Mouse (Mus musculus) bone marrow, adult 2 months (tissue): ENCODE measurements at regions not wholly inside any gene's neighbourhood (a gene's known extent, or its start where the extent isn't known, plus 50 kb on each side); places are given as distances from the start of the nearest gene placed in this dataset.

ENCODE experiments used
- CTCF ChIP-seq: fragments of 200-500 bp; IDR thresholded peaks from 2 replicates; pipeline ENCODE4 v1.5.1; 2011; ENCODE audit warnings: low read length, control low read depth; ENCODE audit not compliant: control insufficient read depth, insufficient read depth
- POLR2A ChIP-seq: fragments of 200-500 bp; IDR thresholded peaks from 2 replicates; pipeline ENCODE4 v1.6.1; 2011; ENCODE audit warnings: low read depth, mild to moderate bottlenecking, control low read depth, low read length, borderline replicate concordance; ENCODE audit not compliant: control insufficient read depth

DNA sequence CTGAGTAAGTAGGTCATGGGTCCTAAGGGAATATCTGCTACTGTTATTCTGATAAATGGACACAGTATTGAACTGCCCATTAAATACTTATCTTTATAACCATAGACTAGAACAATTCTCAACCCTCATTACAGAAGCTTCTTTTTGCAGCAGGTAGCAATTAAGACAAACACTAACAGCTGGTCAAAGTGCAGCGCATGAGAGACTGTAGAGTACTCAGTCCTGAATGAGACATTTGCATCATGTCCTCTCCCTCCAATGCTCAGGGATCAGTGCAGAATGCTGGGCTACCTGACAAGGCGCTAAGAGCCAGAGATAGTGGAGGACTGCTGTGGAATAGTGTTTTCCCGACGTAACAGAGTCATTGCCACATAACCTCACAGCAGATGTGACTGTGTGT, 162.5 kb upstream of the Prep start:
- no peak for TF ChIP-seq CTCF
- TF ChIP-seq POLR2A: no peak
